Mouse (Mus musculus): ENCODE results near the gene Eif3k. TPM values are rescaled to one million over a fixed set of nuclear protein-coding genes. Genes with fewer than 3 reads are reported as not detected.

Eif3k gene
- total RNA-seq, 2 experiments from 2014 or later, result 166 to 176 TPM

GRCm38 (mm10) chr7:28941129-28941528 is 40.5 kb downstream of the Eif3k start:
- DNase-seq, result peak in 1 of 2 experiments; percentile 25

GRCm38 (mm10) chr7:28939418-28940183 is 42.1 kb downstream of the Eif3k start:
- peak in 1 of 2 experiments; percentile 24 for DNase-seq

GRCm38 (mm10) chr7:28938654-28939053 is 43.0 kb downstream of the Eif3k start:
- peak in 1 of 2 experiments; percentile 35 for DNase-seq

GRCm38 (mm10) chr7:28936787-28937186 is 44.9 kb downstream of the Eif3k start:
- DNase-seq, result peak in 1 of 2 experiments; percentile 69

- DNase-seq, result no peak
Observed at GRCm38 (mm10) chr7:28933825-28934224, 47.8 kb downstream of the Eif3k start.

GRCm38 (mm10) chr7:28932421-28933041 is 49.1 kb downstream of the Eif3k start:
- DNase-seq, result peak; percentile 59 to 69

GRCm38 (mm10) chr7:28931695-28932039 is 50.0 kb downstream of the Eif3k start:
- no peak for DNase-seq

GRCm38 (mm10) chr7:28931032-28931694 is 50.5 kb downstream of the Eif3k start:
- DNase-seq, result no peak

- no peak for DNase-seq
Observed at GRCm38 (mm10) chr7:28930320-28931031, 51.2 kb downstream of the Eif3k start.

- no peak for DNase-seq
Observed at GRCm38 (mm10) chr7:28929381-28929780, 52.3 kb downstream of the Eif3k start.

- no peak for DNase-seq
Observed at GRCm38 (mm10) chr7:28926172-28926571, 55.5 kb downstream of the Eif3k start.

- DNase-seq, result peak; percentile 79 to 89
Observed at GRCm38 (mm10) chr7:28925317-28925716, 56.3 kb downstream of the Eif3k start.

- no peak for DNase-seq
Observed at GRCm38 (mm10) chr7:28924802-28925201, 56.9 kb downstream of the Eif3k start.

- peak in 1 of 2 experiments; percentile 72 for DNase-seq
Observed at GRCm38 (mm10) chr7:28923865-28924291, 57.8 kb downstream of the Eif3k start.

- DNase-seq, result no peak
Observed at GRCm38 (mm10) chr7:28922606-28923005, 59.1 kb downstream of the Eif3k start.

GRCm38 (mm10) chr7:28921722-28922465 is 59.8 kb downstream of the Eif3k start:
- no peak for DNase-seq

Other genes starting within 250 kb of the Eif3k start
- 10 to 100 TPM; 59.4 to 60.4 TPM for gene Mrps12, start 240.0 kb downstream of the Eif3k start, total RNA-seq (2021)
- 10 to 100 TPM; 14.7 to 15.5 TPM for gene Sars2, start 239.9 kb downstream of the Eif3k start, total RNA-seq (2021)
- gene Ccer2, start 225.7 kb downstream of the Eif3k start, total RNA-seq (2021), result not detected
- gene Sirt2, start 215.1 kb downstream of the Eif3k start, total RNA-seq (2021), result 10 to 100 TPM; 84.3 to 88.4 TPM
- 10 to 100 TPM; 25.8 to 26.8 TPM for gene Nfkbib, start 214.4 kb downstream of the Eif3k start, total RNA-seq (2021)
- gene Rinl, start 192.9 kb downstream of the Eif3k start, total RNA-seq (2021), result 1 to 10 TPM; 1.5 to 3.4 TPM
- 100 to 1,000 TPM; 196 to 224 TPM for gene Hnrnpl, start 173.3 kb downstream of the Eif3k start, total RNA-seq (2021)
- 1,000 to 10,000 TPM; 1,960 to 1,989 TPM for gene Ech1, start 156.6 kb downstream of the Eif3k start, total RNA-seq (2021)
- gene Lgals4, start 148.0 kb downstream of the Eif3k start, total RNA-seq (2021), result 10 to 100 TPM in 1 of 2 experiments, 1 to 10 TPM in 1; 9.6 to 18.7 TPM
- gene Lgals7, start 118.0 kb downstream of the Eif3k start, total RNA-seq (2021), result 1 to 10 TPM in 1 of 2 experiments, under 1 TPM in 1; 0.93 to 1.8 TPM
- under 1 TPM; 0.31 to 0.35 TPM for gene Capn12, start 100.4 kb downstream of the Eif3k start, total RNA-seq (2021)
- gene Actn4, start 19.5 kb downstream of the Eif3k start, total RNA-seq (2021), result 10 to 100 TPM; 64.7 to 66.4 TPM
- gene Map4k1, start 186 bp upstream of the Eif3k start, total RNA-seq (2021), result 1 to 10 TPM in 1 of 2 experiments, under 1 TPM in 1; 0.45 to 4.2 TPM
- under 1 TPM; 0.07 to 0.13 TPM for gene Ryr1, start 143.3 kb upstream of the Eif3k start, total RNA-seq (2021)
- gene Rasgrp4, start 153.0 kb upstream of the Eif3k start, total RNA-seq (2021), result 1 to 10 TPM in 1 of 2 experiments, under 1 TPM in 1; 0.92 to 1.1 TPM
- gene Fam98c, start 174.4 kb upstream of the Eif3k start, total RNA-seq (2021), result 10 to 100 TPM; 10.4 to 12.1 TPM
- under 1 TPM; 0.25 to 0.28 TPM for gene Ggn, start 188.3 kb upstream of the Eif3k start, total RNA-seq (2021)
- under 1 TPM; 0.60 to 0.77 TPM for gene Spred3, start 188.5 kb upstream of the Eif3k start, total RNA-seq (2021)
- 100 to 1,000 TPM; 119 to 124 TPM for gene Psmd8, start 198.8 kb upstream of the Eif3k start, total RNA-seq (2021)
- under 1 TPM in 1 of 2 experiments, not detected in 1; 0.89 TPM for gene Catsperg1, start 232.2 kb upstream of the Eif3k start, total RNA-seq (2021)